Comparison of ENCODE assay signal across 28 mouse cellular contexts in genomic region chr8:128617854-128618253, GRCm38 (mm10).
DNase-seq lines count a peak whose midpoint lies in the region; ATAC-seq and TF ChIP-seq lines count a peak whose summit lies in the region.
"Had no signal": no experiment of that assay in that cellular context is flagged by ENCODE, and none has a peak within 500 bp of the region (broad histone marks: within the 10 kb centered on the region; RNA-seq: fewer than 3 reads in every experiment).

No protein-coding gene starts in this region.

- peak; percentile 13 for DNase-seq in forebrain, embryonic 14.5 days (ENCODE audit: low spot score)
- DNase-seq in forebrain, postnatal 0 days: no peak
- peak; percentile 23 for DNase-seq in brain, adult 2 months (ENCODE audit: low read depth, low spot score)
- peak; percentile 20 to 27 for DNase-seq in cerebellum, adult 18-20 months
- peak; percentile 34 to 40 for DNase-seq in cerebellum, postnatal 10 days
- no peak for DNase-seq in thymus, postnatal 0 days (ENCODE audit: low spot score)
- DNase-seq in gastrocnemius, postnatal 10 days: no peak
- DNase-seq: adrenal gland, adult 8-10 months; gastrocnemius, postnatal 25 days; heart, adult 11 months; kidney, adult 8-10 months; liver; lung, embryonic 14.5 days; lung, postnatal 14 days; midbrain, embryonic 14.5 days; retina, postnatal 1 day; right cerebral cortex, postnatal 25 days; thymus, postnatal 36 days had no signal

- 74% methylated on average over 1 of the region's 1 CpGs for WGBS in forebrain, embryonic 14.5 days
- 52% methylated on average over 1 of the region's 1 CpGs for WGBS in forebrain, postnatal 0 days
- 56% methylated on average over 1 of the region's 1 CpGs for WGBS in liver, embryonic 12.5 days (ENCODE audit: insufficient replicate concordance)

- no peak overlapping the region for H3K4me2 ChIP-seq in forebrain, embryonic 14.5 days (ENCODE audit: low read length)
- H3K4me2 ChIP-seq in forebrain, postnatal 0 days (ENCODE audit: low read depth): no peak overlapping the region
- no peak overlapping the region for H3K4me2 ChIP-seq in liver, embryonic 12.5 days
- H3K4me2 ChIP-seq: forebrain, embryonic 12.5 days; heart, embryonic 12.5 days; hindbrain, embryonic 15.5 days; liver, embryonic 15.5 days; lung, embryonic 14.5 days; neural tube, embryonic 15.5 days; stomach, embryonic 15.5 days had no signal

- H3K4me3 ChIP-seq in forebrain, embryonic 14.5 days (ENCODE audit: low read depth, low read length): no peak overlapping the region
- no peak overlapping the region for H3K4me3 ChIP-seq in forebrain, postnatal 0 days (ENCODE audit: low read depth, low read length)
- no peak overlapping the region for H3K4me3 ChIP-seq in liver, embryonic 12.5 days
- H3K4me3 ChIP-seq: forebrain, embryonic 12.5 days; heart, embryonic 12.5 days; hindbrain, embryonic 15.5 days; left cerebral cortex, adult 2 months; liver, embryonic 15.5 days; neural tube, embryonic 15.5 days; stomach, embryonic 15.5 days had no signal

- H3K27ac ChIP-seq in forebrain, embryonic 14.5 days (ENCODE audit: low read depth, low read length): no peak overlapping the region
- H3K27ac ChIP-seq in forebrain, postnatal 0 days (ENCODE audit: low read depth, low read length): no peak overlapping the region
- no peak overlapping the region for H3K27ac ChIP-seq in liver, embryonic 12.5 days
- H3K27ac ChIP-seq: forebrain, embryonic 12.5 days; hindbrain, embryonic 15.5 days; kidney, postnatal 0 days; left cerebral cortex, adult 2 months; liver, embryonic 15.5 days; neural tube, embryonic 15.5 days; stomach, embryonic 15.5 days had no signal

- no peaks in the 10 kb centered on the region for H3K36me3 ChIP-seq in forebrain, embryonic 14.5 days (ENCODE audit: control insufficient read depth, insufficient read depth, low read length)
- H3K36me3 ChIP-seq in forebrain, postnatal 0 days (ENCODE audit: insufficient read depth): no peaks in the 10 kb centered on the region
- H3K36me3 ChIP-seq in liver, embryonic 12.5 days: no peaks in the 10 kb centered on the region
- H3K36me3 ChIP-seq: forebrain, embryonic 12.5 days; G1E; heart, embryonic 12.5 days; hindbrain, embryonic 15.5 days; liver, embryonic 15.5 days; neural tube, embryonic 15.5 days; stomach, embryonic 15.5 days had no signal

- no peak for ATAC-seq in forebrain, embryonic 14.5 days
- no peak for ATAC-seq in forebrain, postnatal 0 days
- ATAC-seq in liver, embryonic 12.5 days: no peak

- no peaks in the 10 kb centered on the region for H3K4me1 ChIP-seq in forebrain, embryonic 14.5 days (ENCODE audit: control insufficient read depth, insufficient read depth, low read length)
- no peaks in the 10 kb centered on the region for H3K4me1 ChIP-seq in forebrain, postnatal 0 days (ENCODE audit: insufficient read depth)
- H3K4me1 ChIP-seq in liver, embryonic 12.5 days: no peaks in the 10 kb centered on the region
- H3K4me1 ChIP-seq: forebrain, embryonic 12.5 days; heart, embryonic 12.5 days; hindbrain, embryonic 15.5 days; liver, embryonic 15.5 days; neural tube, embryonic 15.5 days; stomach, embryonic 15.5 days had no signal

- no peak for TF ChIP-seq CTCF in forebrain, postnatal 0 days (IDR thresholded peaks at IDR 0.05; ENCODE audit: low read depth)

- no peaks in the 10 kb centered on the region for H3K27me3 ChIP-seq in forebrain, embryonic 14.5 days (replicated peaks; ENCODE audit: control insufficient read depth, insufficient read depth, low read length)
- no peaks in the 10 kb centered on the region for H3K27me3 ChIP-seq in forebrain, postnatal 0 days (ENCODE audit: insufficient read depth, low read length)
- no peaks in the 10 kb centered on the region for H3K27me3 ChIP-seq in liver, embryonic 12.5 days (replicated peaks)
- H3K27me3 ChIP-seq: forebrain, embryonic 12.5 days; heart, embryonic 12.5 days; hindbrain, embryonic 15.5 days; liver, embryonic 15.5 days; neural tube, embryonic 15.5 days; stomach, embryonic 15.5 days had no signal

- no peaks in the 10 kb centered on the region for H3K9me3 ChIP-seq in forebrain, embryonic 14.5 days (replicated peaks; ENCODE audit: control insufficient read depth, low read length)
- no peaks in the 10 kb centered on the region for H3K9me3 ChIP-seq in forebrain, postnatal 0 days (ENCODE audit: low read length)
- no peaks in the 10 kb centered on the region for H3K9me3 ChIP-seq in liver, embryonic 12.5 days (replicated peaks)
- H3K9me3 ChIP-seq: forebrain, embryonic 12.5 days; G1E; heart, embryonic 12.5 days; hindbrain, embryonic 15.5 days; liver, embryonic 15.5 days; neural tube, embryonic 15.5 days; stomach, embryonic 15.5 days had no signal

- no peak overlapping the region for H3K9ac ChIP-seq in forebrain, embryonic 14.5 days (ENCODE audit: low read length)
- no peak overlapping the region for H3K9ac ChIP-seq in forebrain, postnatal 0 days
- no peak overlapping the region for H3K9ac ChIP-seq in liver, embryonic 12.5 days
- H3K9ac ChIP-seq: forebrain, embryonic 12.5 days; heart, embryonic 12.5 days; hindbrain, embryonic 15.5 days; liver, embryonic 15.5 days; lung, embryonic 14.5 days; neural tube, embryonic 15.5 days; stomach, embryonic 15.5 days had no signal

Comparison
In these comparisons a context has a peak if more than half of its experiments do, and no peak if none do; other contexts are left out.
1. DNase-seq: peak in forebrain, embryonic 14.5 days (single experiment), brain, adult 2 months (single experiment), cerebellum, adult 18-20 months (2 of 2) and cerebellum, postnatal 10 days (2 of 2); none in forebrain, postnatal 0 days (single experiment), thymus, postnatal 0 days (single experiment) and gastrocnemius, postnatal 10 days (single experiment).